Comparison of ENCODE assay signal across 12 mouse cellular contexts in genomic region chr13:16937422-16938202, GRCm38 (mm10).
DNase-seq lines count a peak whose midpoint lies in the region; ATAC-seq lines count a peak whose summit lies in the region.
"Had no signal": no experiment of that assay in that cellular context is flagged by ENCODE, and none has a peak within 500 bp of the region (broad histone marks: within the 10 kb centered on the region; RNA-seq: fewer than 3 reads in every experiment).

No protein-coding gene starts in this region.

- 0 out of 2 replicates have a peak overlapping the region, but pooled peaks have one; percentile 7 for H3K9ac ChIP-seq in heart, embryonic 13.5 days

- H3K9me3 ChIP-seq in heart, embryonic 13.5 days: no peaks in the 10 kb centered on the region

- no peaks in the 10 kb centered on the region for H3K36me3 ChIP-seq in heart, embryonic 13.5 days

- ATAC-seq in common myeloid progenitor, adult 5-6 weeks (replicated peaks; ENCODE audit: low read depth, poor library complexity, severe bottlenecking): peak; percentile 47
- ATAC-seq in heart, embryonic 13.5 days (ENCODE audit: extremely low read depth, insufficient number of reproducible peaks, low FRiP score, low TSS enrichment): no peak

- peak overlapping the region; percentile 38 for H3K4me2 ChIP-seq in heart, embryonic 13.5 days

- H3K27ac ChIP-seq in heart, embryonic 13.5 days (replicated peaks): peak overlapping the region; percentile 56

- H3K4me1 ChIP-seq in heart, embryonic 13.5 days: peaks cover 34% of the 10 kb centered on the region

- intact Hi-C loops in left cerebral cortex, postnatal 14 days (cut with DNase I): no loop called here

- DNase-seq in left cerebral cortex, postnatal 14 days (ENCODE audit: low spot score in 2 of 2): peak; percentile 2 to 9
- DNase-seq in left cerebral cortex, adult 18-20 months (ENCODE audit: low spot score in 2 of 2): no peak
- peak; percentile 16 for DNase-seq in lung, postnatal 25 days (ENCODE audit: low spot score)
- DNase-seq in T-cell, adult 2 months (ENCODE audit: low spot score): no peak
- no peak for DNase-seq in left cerebral cortex, adult 11 months (ENCODE audit: low spot score)
- DNase-seq: adrenal gland, postnatal 25 days; embryo, embryonic 11 days; gastrocnemius, postnatal 25 days; kidney, adult 8-10 months; thymus, adult 2 months had no signal

- H3K27me3 ChIP-seq in heart, embryonic 13.5 days (replicated peaks): no peaks in the 10 kb centered on the region

- H3K4me3 ChIP-seq in heart, embryonic 13.5 days: no peak overlapping the region

- 22% methylated on average over 11 of the region's 11 CpGs for WGBS in heart, embryonic 13.5 days

Comparison
In these comparisons a context has a peak if more than half of its experiments do, and no peak if none do; other contexts are left out.
1. DNase-seq: peak in left cerebral cortex, postnatal 14 days (2 of 2) and lung, postnatal 25 days (single experiment); none in left cerebral cortex, adult 18-20 months (0 of 2), T-cell, adult 2 months (single experiment) and left cerebral cortex, adult 11 months (single experiment).